Mouse (Mus musculus) intestine, postnatal 0 days (tissue): ENCODE data around the gene Ntsr1. TPM values are rescaled to one million over a fixed set of nuclear protein-coding genes. Genes with fewer than 3 reads are reported as not detected.

Source experiments
- ATAC-seq: fragments of 200-750 bp; cut with Nextera tagmentation; 2 replicates; pipeline ENCODE4 v1.8.0; 2017; ENCODE audit warnings: mild to moderate bottlenecking, moderate TSS enrichment, moderate library complexity
- H3K27ac ChIP-seq: fragments of 300-500 bp; sonication (generic); 2 replicates; pipeline ENCODE4 v1.5.1; 2014; ENCODE audit warnings: mild to moderate bottlenecking, low read depth, low read length, moderate library complexity
- H3K27me3 ChIP-seq: fragments of 300-500 bp; sonication (generic); replicated peaks from 2 replicates; pipeline ENCODE4 v1.6.1; 2014; ENCODE audit warnings: low read length, mixed read lengths; ENCODE audit not compliant: control insufficient read depth, insufficient read depth
- H3K36me3 ChIP-seq: fragments of 300-500 bp; sonication (generic); 2 replicates; pipeline ENCODE4 v1.6.1; 2014; ENCODE audit warnings: mild to moderate bottlenecking, moderate library complexity; ENCODE audit not compliant: control insufficient read depth, insufficient read depth
- H3K4me1 ChIP-seq: fragments of 300-500 bp; sonication (generic); replicated peaks from 2 replicates; pipeline ENCODE4 v1.6.1; 2014; ENCODE audit warnings: antibody characterized with exemption, low read length, mixed read lengths; ENCODE audit not compliant: control insufficient read depth, insufficient read depth
- H3K4me2 ChIP-seq: fragments of 300-500 bp; sonication (generic); replicated peaks from 2 replicates; pipeline ENCODE4 v1.6.1; 2014; ENCODE audit warnings: low read depth, mild to moderate bottlenecking, moderate library complexity
- H3K4me3 ChIP-seq: fragments of 300-500 bp; sonication (generic); 2 replicates; pipeline ENCODE4 v1.5.1; 2014; ENCODE audit warnings: low read depth, low read length
- H3K9ac ChIP-seq: fragments of 300-500 bp; sonication (generic); 2 replicates; pipeline ENCODE4 v1.6.1; 2014; ENCODE audit warnings: mild to moderate bottlenecking, low read depth, low read length
- H3K9me3 ChIP-seq: fragments of 300-500 bp; sonication (generic); 2 replicates; pipeline ENCODE4 v1.6.1; 2016; ENCODE audit warnings: mixed run types; ENCODE audit not compliant: control insufficient read depth
- CTCF ChIP-seq: sonication (generic); IDR thresholded peaks from 2 replicates; pipeline ENCODE4 v1.5.1; 2016; ENCODE audit warnings: low read depth, mild to moderate bottlenecking, control low read depth, antibody characterized with exemption, moderate library complexity
- WGBS: fragments of 180-500 bp; shearing (Covaris S2); extraction: QIAGEN DNeasy Blood & Tissue Kit; methylation state at CpG from one replicate; pipeline ENCODE4 v1.1.7; 2014; 5-methylcytosine and 5-hydroxymethylcytosine counted together
- polyA plus RNA-seq: library from polyadenylated mRNA; unstranded; fragments of >200 nt; fragmentation: Nextera tagmentation; extraction: Ambion mirVana; gene quantifications from 2 replicates; pipeline ENCODE4 v1.2.1, GENCODE M21; 2015

Gene Ntsr1
- polyA plus RNA-seq, 1 experiment from 2014 or later = 0.74 TPM

- H3K9me3 ChIP-seq = no peaks in the 10 kb centered on the region
- no peak overlapping the region for H3K4me3 ChIP-seq
- ATAC-seq = no peak
- H3K4me2 ChIP-seq = no peak overlapping the region
- H3K36me3 ChIP-seq = no peaks in the 10 kb centered on the region
- WGBS = 31% methylated on average over 5 of the region's 5 CpGs
- TF ChIP-seq CTCF = peak; percentile 47
- H3K27ac ChIP-seq = no peak overlapping the region
- no peaks in the 10 kb centered on the region for H3K4me1 ChIP-seq
- no peak overlapping the region for H3K9ac ChIP-seq
- H3K27me3 ChIP-seq = peaks cover 25% of the 10 kb centered on the region
These were observed 62.4 kb downstream of the Ntsr1 start for GRCm38 (mm10) chr2:180562146-180562545.

GRCm38 (mm10) chr2:180563296-180563695 lies 63.5 kb downstream of the Ntsr1 start:
- Histone ChIP-seq H3K4me2 (no peak overlapping the region), H3K4me1 (no peaks in the 10 kb centered on the region), H3K27ac (no peak overlapping the region), H3K4me3 (no peak overlapping the region), H3K9me3 (no peaks in the 10 kb centered on the region), H3K9ac (no peak overlapping the region), H3K36me3 (no peaks in the 10 kb centered on the region), H3K27me3 (peaks cover 37% of the 10 kb centered on the region)
- no peak for ATAC-seq
- 71% methylated on average over 6 of the region's 6 CpGs for WGBS
- TF ChIP-seq CTCF = no peak

- Histone ChIP-seq H3K36me3 (no peaks in the 10 kb centered on the region), H3K27ac (no peak overlapping the region), H3K4me2 (no peak overlapping the region), H3K27me3 (peaks cover 41% of the 10 kb centered on the region), H3K9ac (no peak overlapping the region), H3K4me3 (no peak overlapping the region), H3K9me3 (no peaks in the 10 kb centered on the region), H3K4me1 (no peaks in the 10 kb centered on the region)
- TF ChIP-seq CTCF = no peak
- 47% methylated on average over 5 of the region's 5 CpGs for WGBS
- no peak for ATAC-seq
These were observed 64.1 kb downstream of the Ntsr1 start for GRCm38 (mm10) chr2:180563841-180564240.

- Histone ChIP-seq H3K27me3 (peaks cover 59% of the 10 kb centered on the region), H3K4me1 (no peaks in the 10 kb centered on the region), H3K36me3 (no peaks in the 10 kb centered on the region), H3K27ac (no peak overlapping the region), H3K4me2 (no peak overlapping the region), H3K9ac (no peak overlapping the region), H3K9me3 (no peaks in the 10 kb centered on the region), H3K4me3 (no peak overlapping the region)
- 36% methylated on average over 13 of the region's 13 CpGs for WGBS
- ATAC-seq = no peak
- peak; percentile 87 for TF ChIP-seq CTCF
These were observed 66.6 kb downstream of the Ntsr1 start for GRCm38 (mm10) chr2:180566240-180566913.

- ATAC-seq = no peak
These were observed 69.4 kb downstream of the Ntsr1 start for GRCm38 (mm10) chr2:180569028-180569643.

GRCm38 (mm10) chr2:180576482-180576881 lies 76.7 kb downstream of the Ntsr1 start:
- Histone ChIP-seq H3K27me3 (peaks cover 53% of the 10 kb centered on the region), H3K4me3 (no peak overlapping the region), H3K36me3 (no peaks in the 10 kb centered on the region), H3K27ac (no peak overlapping the region), H3K9ac (no peak overlapping the region), H3K9me3 (no peaks in the 10 kb centered on the region), H3K4me2 (no peak overlapping the region), H3K4me1 (no peaks in the 10 kb centered on the region)
- ATAC-seq = no peak
- WGBS = 36% methylated on average over 4 of the region's 4 CpGs
- TF ChIP-seq CTCF = no peak

More at GRCm38 (mm10) chr2:180569028-180569643, 69.4 kb downstream of the Ntsr1 start:
- Histone ChIP-seq H3K27me3 (peaks cover 73% of the 10 kb centered on the region), H3K9ac (no peak overlapping the region), H3K4me1 (no peaks in the 10 kb centered on the region), H3K36me3 (no peaks in the 10 kb centered on the region), H3K4me2 (no peak overlapping the region), H3K27ac (no peak overlapping the region), H3K9me3 (no peaks in the 10 kb centered on the region), H3K4me3 (no peak overlapping the region)
- 15% methylated on average over 3 of the region's 3 CpGs for WGBS
- no peak for TF ChIP-seq CTCF
